Mouse (Mus musculus): ENCODE data around the gene Smg9. TPM values are rescaled to one million over a fixed set of nuclear protein-coding genes. Genes with fewer than 3 reads are reported as not detected.

Gene Smg9
- polyA plus RNA-seq, 1 experiment from 2014 or later, result 39.4 TPM

DNA sequence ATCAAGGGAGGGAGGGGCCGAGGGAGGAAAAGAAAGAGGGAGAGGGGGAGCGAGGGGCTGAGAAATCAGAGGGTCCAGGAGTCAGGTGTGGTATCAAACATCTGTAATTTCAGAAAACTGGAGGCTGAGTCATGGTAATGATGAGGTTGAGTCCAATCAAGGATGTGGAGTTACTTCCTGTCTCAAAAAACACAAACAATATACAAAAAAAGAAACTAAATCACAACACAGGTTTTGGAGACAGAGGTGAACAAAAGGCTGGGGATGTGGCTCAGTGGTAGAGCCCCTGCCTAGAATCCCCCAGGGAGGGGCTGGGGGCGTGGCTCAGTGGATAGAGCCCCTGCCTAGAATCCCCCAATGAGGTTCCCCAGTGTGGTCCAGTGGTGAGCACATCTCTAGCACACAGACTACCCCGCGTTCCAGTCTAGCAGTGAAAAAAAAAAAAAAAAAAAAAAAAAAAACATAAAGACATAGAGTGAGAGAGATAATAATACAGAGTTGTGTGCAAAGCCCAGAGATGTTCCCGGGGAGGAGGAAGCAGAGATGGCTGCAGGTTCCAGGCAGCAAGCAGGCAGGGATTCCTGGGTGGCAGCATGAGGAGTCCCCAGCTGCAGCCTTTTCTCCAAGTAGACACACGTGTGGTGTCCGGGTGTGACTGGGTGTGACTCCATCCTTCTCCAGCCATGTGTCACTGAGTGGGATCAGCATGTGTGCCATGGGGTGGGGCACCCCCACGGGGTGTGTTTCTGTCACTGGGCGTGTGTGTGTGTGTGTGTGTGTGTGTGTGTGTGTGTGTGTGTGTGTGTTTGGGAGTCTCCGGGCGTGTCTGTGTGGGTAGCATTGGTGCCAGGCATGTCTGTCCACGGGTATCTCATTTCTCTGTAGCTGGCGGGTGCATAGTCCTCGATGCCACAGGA, 32.4 kb upstream of the Smg9 start:
- Histone ChIP-seq H3K9ac (ENCODE audit: low read depth, low read length) (no peak overlapping the region), H3K4me1 (ENCODE audit: control insufficient read depth, insufficient read depth, low read length) (no peaks in the 10 kb centered on the region), H3K4me3 (ENCODE audit: low read depth, low read length) (no peak overlapping the region), H3K36me3 (ENCODE audit: control insufficient read depth, insufficient read depth, low read length) (no peaks in the 10 kb centered on the region), H3K4me2 (ENCODE audit: low read length) (no peak overlapping the region), H3K27ac (ENCODE audit: low read length) (no peak overlapping the region), H3K9me3 (replicated peaks; ENCODE audit: control insufficient read depth, low read length, poor library complexity, severe bottlenecking) (no peaks in the 10 kb centered on the region), H3K27me3 (ENCODE audit: control insufficient read depth, insufficient read depth, low read depth, low read length) (no peaks in the 10 kb centered on the region)
- WGBS, result 86% methylated on average over 15 of the region's 15 CpGs
- no peak for ATAC-seq

DNA sequence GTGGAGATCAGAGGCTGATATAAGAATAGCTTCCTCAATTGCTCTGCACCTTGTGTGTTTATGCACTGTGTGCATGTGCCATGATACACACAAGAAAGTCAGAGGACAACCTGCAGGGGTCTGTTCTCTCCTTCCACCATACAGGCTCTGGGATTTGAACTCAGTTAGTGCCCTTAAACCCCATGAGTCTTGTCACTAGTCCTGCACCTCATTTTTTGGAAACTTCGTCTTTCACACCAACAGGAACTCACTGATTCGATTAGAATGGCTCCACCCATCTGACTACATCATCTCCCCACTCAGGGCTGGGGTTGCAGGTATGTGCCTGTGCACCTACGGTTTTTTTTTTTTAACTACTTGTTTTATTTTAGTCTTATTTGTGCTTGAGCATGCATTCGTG, 31.2 kb upstream of the Smg9 start:
- Histone ChIP-seq H3K4me1 (ENCODE audit: control insufficient read depth, insufficient read depth, low read length) (no peaks in the 10 kb centered on the region; the same call in 1 of the 2 replicates), H3K4me3 (ENCODE audit: low read depth, low read length) (no peak overlapping the region), H3K4me2 (ENCODE audit: low read length) (no peak overlapping the region), H3K36me3 (ENCODE audit: control insufficient read depth, insufficient read depth, low read length) (no peaks in the 10 kb centered on the region), H3K9me3 (replicated peaks; ENCODE audit: control insufficient read depth, low read length, poor library complexity, severe bottlenecking) (no peaks in the 10 kb centered on the region), H3K27ac (ENCODE audit: low read length) (no peak overlapping the region), H3K9ac (ENCODE audit: low read depth, low read length) (no peak overlapping the region), H3K27me3 (ENCODE audit: control insufficient read depth, insufficient read depth, low read depth, low read length) (no peaks in the 10 kb centered on the region)
- no peak for ATAC-seq
- WGBS, result 63% methylated on average over 4 of the region's 4 CpGs

DNA sequence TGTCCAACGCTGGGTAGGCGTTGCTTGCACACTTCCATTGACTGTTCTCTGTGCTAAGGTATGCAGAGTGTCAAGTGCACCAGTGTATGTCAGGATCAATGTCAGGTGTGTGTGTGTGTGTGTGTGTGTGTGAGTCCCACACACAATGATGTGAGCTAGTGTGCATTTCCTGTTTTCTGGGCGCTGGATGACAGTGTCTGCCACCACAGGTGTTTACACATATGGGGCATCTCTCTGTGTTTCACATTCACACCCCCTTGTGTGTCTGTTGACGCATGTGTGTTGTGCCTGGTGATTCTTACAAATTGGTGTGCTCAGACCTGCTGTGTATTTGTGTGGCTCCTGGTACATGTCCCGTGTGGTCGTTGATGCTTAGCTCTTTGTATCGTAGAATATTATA, 30.5 kb upstream of the Smg9 start:
- Histone ChIP-seq H3K4me1 (ENCODE audit: control insufficient read depth, insufficient read depth, low read length) (peaks cover 3% of the 10 kb centered on the region), H3K4me3 (ENCODE audit: low read depth, low read length) (no peak overlapping the region), H3K9me3 (replicated peaks; ENCODE audit: control insufficient read depth, low read length, poor library complexity, severe bottlenecking) (no peaks in the 10 kb centered on the region), H3K27ac (ENCODE audit: low read length) (no peak overlapping the region), H3K4me2 (ENCODE audit: low read length) (no peak overlapping the region), H3K27me3 (ENCODE audit: control insufficient read depth, insufficient read depth, low read depth, low read length) (no peaks in the 10 kb centered on the region), H3K9ac (ENCODE audit: low read depth, low read length) (no peak overlapping the region), H3K36me3 (ENCODE audit: control insufficient read depth, insufficient read depth, low read length) (no peaks in the 10 kb centered on the region)
- ATAC-seq, result no peak
- 87% methylated on average over 7 of the region's 7 CpGs for WGBS

DNA sequence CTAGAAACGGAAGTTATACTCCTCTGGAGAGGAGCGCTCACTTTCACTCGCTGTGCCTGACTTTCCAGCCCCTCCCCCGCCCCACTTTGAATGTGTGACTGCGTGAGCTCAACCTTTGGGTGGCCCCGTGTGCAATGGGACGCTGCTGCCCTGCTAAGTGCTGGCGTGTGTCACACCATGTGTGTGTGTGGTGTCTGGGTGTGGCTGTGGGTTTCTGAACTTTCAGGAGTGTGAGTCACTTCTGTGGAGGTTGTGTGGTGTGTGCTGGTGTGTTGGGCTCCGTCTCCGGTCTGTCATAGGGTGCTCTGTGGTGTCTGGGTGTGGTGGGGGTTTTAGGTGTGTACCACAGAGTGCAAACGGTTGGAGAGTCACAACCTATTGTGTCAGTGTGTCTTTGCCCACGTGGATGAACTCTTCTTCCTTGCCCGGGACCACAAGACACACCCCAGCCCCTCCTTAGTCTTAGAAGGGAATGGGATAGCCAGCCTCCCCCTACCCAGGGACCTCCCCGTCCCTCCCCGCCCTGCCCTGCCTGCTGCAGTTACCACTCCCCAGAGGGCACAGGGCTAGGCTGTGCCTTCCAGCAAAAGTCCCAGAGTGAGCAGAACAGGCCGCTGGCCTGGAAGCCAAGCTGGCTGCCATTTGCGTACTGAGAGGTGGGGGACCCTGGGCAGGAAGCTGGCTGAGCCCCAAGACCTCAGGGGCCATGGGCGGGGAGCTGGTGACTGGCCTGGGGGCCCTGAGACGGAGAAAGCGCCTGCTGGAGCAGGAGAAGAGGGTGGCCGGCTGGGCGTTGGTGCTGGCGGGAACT, 29.5 kb upstream of the Smg9 start, which contains the start of gene Kcnn4:
Kcnn4 (plus strand) TSS at position 533 of the 811 bp plus-strand sequence.
- no peak within 1 kb of the TSS for H3K4me3 ChIP-seq (ENCODE audit: low read depth, low read length)
- peaks cover 3% of the 10 kb centered on the region for H3K4me1 ChIP-seq (ENCODE audit: control insufficient read depth, insufficient read depth, low read length)
- no peak within 1 kb of the TSS for H3K27ac ChIP-seq (ENCODE audit: low read length)
- H3K9ac ChIP-seq (ENCODE audit: low read depth, low read length), result no peak within 1 kb of the TSS
- no peaks in the 10 kb centered on the region for H3K9me3 ChIP-seq (replicated peaks; ENCODE audit: control insufficient read depth, low read length, poor library complexity, severe bottlenecking)
- ATAC-seq, result no peak
- WGBS, result 45% methylated on average over 23 of the region's 23 CpGs
- H3K4me2 ChIP-seq (ENCODE audit: low read length), result no peak within 1 kb of the TSS
- no peaks in the 10 kb centered on the region for H3K27me3 ChIP-seq (ENCODE audit: control insufficient read depth, insufficient read depth, low read depth, low read length)
- H3K36me3 ChIP-seq (ENCODE audit: control insufficient read depth, insufficient read depth, low read length), result no peaks in the 10 kb centered on the region

DNA sequence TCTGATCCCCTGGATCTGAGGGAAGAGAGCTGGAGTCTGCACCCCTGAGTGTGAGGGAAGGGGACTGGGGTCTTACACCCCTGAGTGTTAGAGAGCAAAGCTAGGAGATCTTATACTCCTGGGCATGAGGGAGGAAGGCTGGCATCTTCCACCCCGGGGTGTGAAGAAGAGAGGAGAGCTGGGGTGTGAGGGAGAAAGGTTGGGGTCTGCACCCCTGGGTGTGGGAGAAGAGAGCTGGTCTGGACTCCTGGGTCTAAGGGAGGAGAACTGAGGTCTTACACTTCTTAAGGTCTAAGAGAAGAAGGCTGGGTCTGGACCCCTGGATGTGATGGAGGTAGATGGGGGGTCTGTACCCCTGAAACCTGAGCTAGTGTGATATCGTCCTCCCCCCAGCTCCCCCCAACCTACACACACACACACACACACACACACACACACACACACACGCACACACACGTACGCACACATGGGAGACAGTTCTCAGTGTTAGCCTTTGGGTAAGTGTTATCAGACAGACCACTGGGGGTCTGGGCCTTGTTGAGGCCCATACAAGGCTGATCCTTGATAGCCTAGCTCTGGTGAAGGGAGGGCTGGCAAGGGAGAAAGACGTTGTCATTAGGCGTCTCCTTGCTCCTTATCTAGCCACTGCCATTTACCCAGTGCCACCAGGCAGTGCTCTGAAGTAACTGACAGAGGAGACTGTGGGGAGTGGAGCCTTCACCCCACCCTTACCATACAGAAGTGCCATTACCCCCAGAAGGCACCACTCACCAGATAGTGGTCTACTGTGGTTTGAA, 28.2 kb upstream of the Smg9 start:
- no peaks in the 10 kb centered on the region for H3K36me3 ChIP-seq (ENCODE audit: control insufficient read depth, insufficient read depth, low read length)
- H3K4me3 ChIP-seq (ENCODE audit: low read depth, low read length), result no peak overlapping the region
- H3K27me3 ChIP-seq (ENCODE audit: control insufficient read depth, insufficient read depth, low read depth, low read length), result no peaks in the 10 kb centered on the region
- H3K4me1 ChIP-seq (ENCODE audit: control insufficient read depth, insufficient read depth, low read length), result peaks cover 3% of the 10 kb centered on the region
- 70% methylated on average over 7 of the region's 7 CpGs for WGBS
- H3K27ac ChIP-seq (ENCODE audit: low read length), result no peak overlapping the region
- no peak for ATAC-seq
- no peak overlapping the region for H3K9ac ChIP-seq (ENCODE audit: low read depth, low read length)
- H3K4me2 ChIP-seq (ENCODE audit: low read length), result no peak overlapping the region
- no peaks in the 10 kb centered on the region for H3K9me3 ChIP-seq (replicated peaks; ENCODE audit: control insufficient read depth, low read length, poor library complexity, severe bottlenecking)

DNA sequence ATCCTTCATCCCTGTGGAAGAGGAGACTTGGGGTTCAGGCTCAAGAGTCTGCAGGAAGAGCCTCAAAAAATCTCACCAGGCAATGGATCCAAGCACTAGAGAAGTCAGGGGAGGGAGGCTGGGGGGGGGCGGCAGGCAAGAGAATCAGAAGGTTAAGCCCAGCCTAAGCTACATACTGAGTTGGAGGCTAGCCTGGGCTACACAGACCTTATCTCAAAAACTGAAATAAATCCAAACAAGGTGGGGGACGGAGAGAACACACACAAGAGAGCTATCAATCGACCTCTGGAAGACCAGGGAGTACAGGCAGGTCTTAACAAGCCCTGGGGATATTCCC, 27.6 kb upstream of the Smg9 start:
- no peak overlapping the region for H3K4me2 ChIP-seq (ENCODE audit: low read length)
- H3K9ac ChIP-seq (ENCODE audit: low read depth, low read length), result no peak overlapping the region
- no peaks in the 10 kb centered on the region for H3K9me3 ChIP-seq (replicated peaks; ENCODE audit: control insufficient read depth, low read length, poor library complexity, severe bottlenecking)
- no peak for ATAC-seq
- 71% methylated on average over 3 of the region's 3 CpGs for WGBS
- peaks cover 3% of the 10 kb centered on the region for H3K4me1 ChIP-seq (ENCODE audit: control insufficient read depth, insufficient read depth, low read length)
- no peaks in the 10 kb centered on the region; the same call in 1 of the 2 replicates for H3K27me3 ChIP-seq (ENCODE audit: control insufficient read depth, insufficient read depth, low read depth, low read length)
- H3K27ac ChIP-seq (ENCODE audit: low read length), result no peak overlapping the region
- no peaks in the 10 kb centered on the region for H3K36me3 ChIP-seq (ENCODE audit: control insufficient read depth, insufficient read depth, low read length)
- H3K4me3 ChIP-seq (ENCODE audit: low read depth, low read length), result no peak overlapping the region

DNA sequence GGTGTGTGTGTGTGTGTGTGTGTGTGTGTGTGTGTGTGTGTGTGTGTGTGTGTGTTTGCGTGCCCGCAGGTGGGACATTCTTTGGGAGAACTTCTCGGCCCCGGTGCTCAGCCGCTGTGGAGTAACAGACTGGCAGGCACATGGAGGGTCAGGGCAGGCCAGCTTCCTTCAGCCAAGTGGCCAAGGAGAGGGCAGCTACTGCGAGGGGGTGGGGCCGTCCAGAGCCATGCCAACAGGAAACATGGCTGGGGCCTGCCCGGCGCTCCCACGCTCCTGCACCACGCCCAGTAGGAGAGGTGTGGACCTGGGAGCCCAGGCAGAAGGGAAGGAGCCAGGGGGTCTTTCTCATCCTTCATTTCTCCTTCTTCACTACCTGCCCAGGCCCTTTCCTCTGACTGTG, 27.1 kb upstream of the Smg9 start:
- Histone ChIP-seq H3K4me2 (ENCODE audit: low read length) (no peak overlapping the region), H3K27ac (ENCODE audit: low read length) (no peak overlapping the region), H3K9me3 (replicated peaks; ENCODE audit: control insufficient read depth, low read length, poor library complexity, severe bottlenecking) (no peaks in the 10 kb centered on the region), H3K4me3 (ENCODE audit: low read depth, low read length) (no peak overlapping the region), H3K36me3 (ENCODE audit: control insufficient read depth, insufficient read depth, low read length) (no peaks in the 10 kb centered on the region), H3K27me3 (ENCODE audit: control insufficient read depth, insufficient read depth, low read depth, low read length) (no peaks in the 10 kb centered on the region; the same call in none of the 2 replicates), H3K4me1 (ENCODE audit: control insufficient read depth, insufficient read depth, low read length) (peaks cover 4% of the 10 kb centered on the region), H3K9ac (ENCODE audit: low read depth, low read length) (no peak overlapping the region)
- no peak for ATAC-seq
- 88% methylated on average over 11 of the region's 11 CpGs for WGBS

DNA sequence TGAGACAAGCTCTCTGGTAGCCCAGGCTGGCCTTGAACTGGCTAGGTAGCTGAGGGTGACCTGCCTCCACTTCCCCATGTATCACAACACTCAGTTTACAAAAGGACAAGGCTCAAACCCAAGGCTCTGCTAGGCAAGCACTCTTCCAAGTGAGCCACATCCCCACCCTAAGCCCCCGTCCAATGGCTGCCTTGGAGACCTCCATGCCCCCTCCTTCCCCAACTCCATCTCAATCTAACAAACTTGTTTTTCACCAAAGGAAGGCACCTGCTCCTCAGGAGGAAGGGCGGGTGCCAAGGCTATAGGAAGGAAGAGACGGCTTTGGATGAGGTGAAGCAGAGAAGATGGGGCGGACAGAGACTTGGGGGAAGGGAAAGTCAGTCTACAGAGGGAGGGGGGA, 26.6 kb upstream of the Smg9 start:
- Histone ChIP-seq H3K36me3 (ENCODE audit: control insufficient read depth, insufficient read depth, low read length) (no peaks in the 10 kb centered on the region), H3K27me3 (ENCODE audit: control insufficient read depth, insufficient read depth, low read depth, low read length) (no peaks in the 10 kb centered on the region; the same call in none of the 2 replicates), H3K4me2 (ENCODE audit: low read length) (no peak overlapping the region), H3K9ac (ENCODE audit: low read depth, low read length) (no peak overlapping the region), H3K4me3 (ENCODE audit: low read depth, low read length) (no peak overlapping the region), H3K27ac (ENCODE audit: low read length) (no peak overlapping the region), H3K4me1 (ENCODE audit: control insufficient read depth, insufficient read depth, low read length) (peaks cover 5% of the 10 kb centered on the region), H3K9me3 (replicated peaks; ENCODE audit: control insufficient read depth, low read length, poor library complexity, severe bottlenecking) (no peaks in the 10 kb centered on the region)
- WGBS, result 85% methylated on average over 4 of the region's 4 CpGs
- ATAC-seq, result no peak

Data from midbrain, embryonic 16.5 days (tissue).